Mouse (Mus musculus): ENCODE measurements at regions not wholly inside any gene's neighbourhood (a gene's known extent, or its start where the extent isn't known, plus 50 kb on each side); places are given as distances from the start of the nearest gene placed in this dataset.
"Not testable (repeated sequence)": the region's sequence is repeated elsewhere in the genome, so short reads cannot be mapped to it uniquely, and the experiment has no call there.

DNA sequence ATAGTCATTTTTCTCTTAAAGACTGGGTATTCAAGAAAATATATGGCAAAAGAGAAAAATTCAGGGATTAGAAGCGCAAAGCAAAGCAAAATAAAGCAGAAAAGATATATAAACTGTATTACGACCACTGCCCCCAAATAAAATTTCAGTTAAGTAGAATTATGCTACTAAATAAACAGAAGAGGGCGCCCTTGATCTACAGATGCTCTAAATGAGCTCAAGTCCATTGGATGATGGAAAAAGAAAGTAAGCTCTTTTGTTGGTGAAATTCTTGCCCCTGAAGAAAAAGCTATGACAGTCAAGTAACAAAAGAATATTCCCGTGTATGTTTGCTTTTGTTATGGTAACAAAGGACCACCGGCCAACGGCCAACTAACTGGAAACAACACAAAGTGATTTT, 165.5 kb upstream of the Stk26 start:
- peak; percentile 57 for ATAC-seq

- ATAC-seq: peak; percentile 49
Measured at GRCm38 (mm10) chrX:50657835-50658565, 182.8 kb upstream of the Stk26 start.

GRCm38 (mm10) chrX:50657180-50657834, 183.5 kb upstream of the Stk26 start:
- ATAC-seq: no peak

GRCm38 (mm10) chrX:50655380-50655779, 185.5 kb upstream of the Stk26 start:
- ATAC-seq: not testable (repeated sequence)

- ATAC-seq: no peak
Measured at GRCm38 (mm10) chrX:50641347-50641746, 199.5 kb upstream of the Stk26 start.

DNA sequence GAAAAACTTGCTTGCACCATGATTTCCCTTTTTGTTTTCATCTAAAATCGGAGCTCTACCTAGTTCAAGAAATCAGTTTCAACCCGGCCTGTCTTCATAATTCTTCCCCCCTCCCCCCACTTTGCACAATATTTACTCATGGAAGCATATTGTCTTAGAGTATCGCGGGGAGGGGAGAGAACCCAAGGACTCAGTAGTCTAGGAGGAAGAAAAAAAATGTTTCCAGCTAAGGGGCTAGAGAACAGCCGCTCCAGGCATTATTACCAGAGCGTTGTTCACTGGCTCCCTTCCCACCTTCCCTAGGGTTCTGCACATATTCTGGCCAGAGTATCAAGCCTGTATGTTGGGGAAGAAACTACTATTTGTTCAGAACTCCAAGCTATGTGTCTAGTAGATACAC, 205.2 kb upstream of the Stk26 start:
- peak; percentile 8 for ATAC-seq

DNA sequence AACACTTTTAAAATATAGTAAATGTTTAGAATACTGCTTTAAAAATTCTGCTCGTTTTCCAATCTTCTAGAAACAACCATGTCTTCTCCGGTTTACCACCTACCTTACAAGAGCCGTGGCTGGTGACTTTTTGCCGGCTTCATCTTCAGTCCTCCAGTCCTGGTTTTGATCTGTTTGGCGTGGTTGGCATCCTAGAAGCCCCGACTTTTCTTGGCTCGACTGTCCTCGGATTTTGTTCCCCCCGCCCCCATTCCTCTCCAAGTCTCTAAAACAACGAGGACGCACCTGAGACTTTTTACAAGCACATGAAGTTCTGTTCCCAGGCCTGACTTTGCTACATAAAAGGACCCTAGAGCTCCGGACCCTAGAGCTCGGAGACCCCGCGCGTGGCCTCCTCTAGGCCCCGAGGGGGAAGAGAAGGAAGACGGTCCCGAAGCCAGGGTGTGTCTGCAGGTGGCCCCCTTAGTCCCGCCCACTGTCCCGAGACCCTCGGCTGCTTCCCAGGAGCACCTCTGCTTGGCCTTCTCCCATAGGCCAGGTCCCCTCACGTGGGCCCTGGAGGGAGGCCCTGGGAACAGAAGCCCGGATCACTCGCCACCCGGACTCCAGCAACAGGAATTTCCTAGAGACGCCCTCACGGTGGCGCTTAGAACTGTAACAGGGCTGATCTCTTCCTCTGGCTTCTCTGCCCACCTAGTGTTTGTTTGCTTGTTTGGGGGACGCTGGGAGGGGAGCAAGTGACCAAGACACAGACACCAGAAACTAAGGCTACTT, 205.8 kb upstream of the Stk26 start:
- ATAC-seq: peak; percentile 66

DNA sequence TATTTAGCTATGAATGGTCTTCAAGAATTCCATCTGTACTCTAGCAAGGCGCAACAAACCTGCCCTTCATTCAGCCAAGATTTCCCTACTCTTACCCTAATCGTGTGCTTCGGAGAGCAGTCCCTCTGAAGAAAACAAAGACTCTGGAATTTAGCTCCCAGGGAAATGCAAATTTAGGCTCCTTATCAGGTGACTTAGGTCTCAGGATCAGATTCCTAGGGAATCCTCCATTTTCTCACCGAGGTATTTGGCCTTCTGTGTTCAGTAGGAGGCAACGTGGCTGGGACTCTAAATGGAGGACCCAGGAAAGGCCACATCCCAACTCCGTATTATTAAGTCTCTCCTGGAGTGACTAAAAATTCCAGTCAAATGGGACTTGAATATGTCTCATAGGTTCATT, 204.2 kb upstream of the Olfr1324 start:
- no peak for ATAC-seq

DNA sequence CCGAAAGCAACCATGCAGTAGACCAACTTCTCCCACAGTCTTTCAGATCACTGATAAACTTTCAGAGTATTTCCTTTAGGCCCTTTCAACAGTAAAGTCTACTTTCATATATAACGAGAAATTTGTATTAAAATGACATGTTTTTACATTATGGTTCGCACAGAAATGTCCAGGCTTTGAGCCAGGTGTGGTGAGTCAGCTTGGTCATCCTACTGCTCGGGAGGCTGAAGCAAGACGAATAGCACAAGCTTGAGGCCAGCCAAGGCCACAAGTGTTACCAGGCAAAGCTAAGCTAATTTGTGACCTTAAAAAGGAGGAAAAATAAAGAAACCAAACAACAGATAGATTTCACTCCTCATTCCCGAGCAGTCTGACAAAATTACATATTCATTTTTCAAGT, 197.0 kb upstream of the Olfr1324 start:
- no peak for ATAC-seq

GRCm38 (mm10) chrX:50622984-50623455, 194.7 kb upstream of the Olfr1324 start:
- no peak for ATAC-seq

- ATAC-seq: no peak
Measured at GRCm38 (mm10) chrX:50620909-50621308, 192.6 kb upstream of the Olfr1324 start.

GRCm38 (mm10) chrX:50619919-50620318, 191.6 kb upstream of the Olfr1324 start:
- no peak for ATAC-seq

- ATAC-seq: no peak
Measured at GRCm38 (mm10) chrX:50618936-50619335, 190.6 kb upstream of the Olfr1324 start.

DNA sequence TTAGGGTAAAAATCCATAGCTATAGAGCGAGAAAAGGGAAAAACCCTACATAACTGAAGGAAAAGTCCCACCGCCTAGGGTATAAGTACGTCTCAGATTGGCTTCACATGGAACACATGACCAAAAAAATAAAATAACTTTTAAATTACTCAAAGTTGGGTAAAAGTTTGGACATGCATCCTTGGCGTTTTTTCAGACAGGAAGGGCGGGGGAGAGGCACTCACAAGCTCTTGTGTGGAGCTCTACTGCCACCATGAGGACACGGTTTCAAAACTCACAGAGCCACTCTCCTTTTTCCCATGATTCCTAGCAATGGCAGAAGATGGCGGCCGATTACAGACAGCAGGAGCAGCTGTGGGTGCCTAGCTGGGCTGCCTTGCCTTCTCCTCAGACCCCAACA, 188.6 kb upstream of the Olfr1324 start:
- ATAC-seq: not testable (repeated sequence)

GRCm38 (mm10) chrX:50614874-50615273, 186.6 kb upstream of the Olfr1324 start:
- not testable (repeated sequence) for ATAC-seq

- not testable (repeated sequence) for ATAC-seq
Measured at GRCm38 (mm10) chrX:50614367-50614766, 186.1 kb upstream of the Olfr1324 start.

- no peak for ATAC-seq
Measured at GRCm38 (mm10) chrX:50611765-50612591, 183.7 kb upstream of the Olfr1324 start.

GRCm38 (mm10) chrX:50608141-50608540, 179.8 kb upstream of the Olfr1324 start:
- ATAC-seq: not testable (repeated sequence)

DNA sequence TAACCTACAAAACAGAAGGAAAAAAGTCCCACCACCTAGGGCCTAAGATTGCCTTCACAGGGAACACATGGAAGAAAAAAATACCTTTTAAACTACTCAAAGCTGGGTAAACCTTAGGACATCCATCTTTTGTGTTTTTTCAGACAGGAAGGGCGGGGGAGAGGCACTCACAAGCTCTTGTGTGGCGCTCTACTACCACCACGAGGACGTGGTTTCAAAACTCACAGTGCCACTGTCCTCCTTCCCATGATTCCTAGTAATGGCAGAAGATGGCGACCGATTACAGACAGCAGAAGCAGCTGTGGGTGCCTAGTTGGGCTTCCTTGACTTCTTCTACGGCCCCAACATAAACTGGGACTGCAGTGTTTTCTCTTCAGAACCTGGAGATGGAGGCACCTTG, 179.3 kb upstream of the Olfr1324 start:
- peak; percentile 80 for ATAC-seq

GRCm38 (mm10) chrX:50605517-50605916, 177.2 kb upstream of the Olfr1324 start:
- ATAC-seq: peak; percentile 19

- ATAC-seq: not testable (repeated sequence)
Measured at GRCm38 (mm10) chrX:50604995-50605394, 176.7 kb upstream of the Olfr1324 start.

- peak; percentile 24 for ATAC-seq
Measured at GRCm38 (mm10) chrX:50602881-50603280, 174.6 kb upstream of the Olfr1324 start.
